Mouse (Mus musculus) pancreas, adult 10 weeks (tissue): Measurements from ENCODE around the gene Xpo4. TPM values are rescaled to one million over a fixed set of nuclear protein-coding genes. Genes with fewer than 3 reads are reported as not detected.

ENCODE experiments used
- polyA plus RNA-seq: library from polyadenylated mRNA; stranded (reverse); fragments of 350-450 nt; fragmentation: Illumina TruSeq; extraction: RNeasy Lipid Tissue Mini Kit (QIAGEN cat#74804); gene quantifications from one replicate; pipeline ENCODE4 v1.2.3, GENCODE M21; 2015; ENCODE audit warnings: low read depth, low replicate concordance; ENCODE audit not compliant: insufficient read depth

Gene Xpo4
- 2.2 TPM for polyA plus RNA-seq

GRCm38 (mm10) chr14:57664822-57665627, at the start of gene Xpo4:
Gene Xpo4, minus strand, starts transcription at chr14:57665430.

GRCm38 (mm10) chr14:57571155-57572133, 93.8 kb downstream of the Xpo4 start, which contains the start of gene Eef1akmt1:
Gene Eef1akmt1, minus strand, starts transcription at chr14:57571612.

Other genes with a start within 250 kb of the Xpo4 start
- 3.2 TPM for gene Ift88, start 241.4 kb downstream of the Xpo4 start, polyA plus RNA-seq
- 1.8 TPM for gene Il17d, start 140.7 kb downstream of the Xpo4 start, polyA plus RNA-seq
- gene Eef1akmt1, start 93.8 kb downstream of the Xpo4 start, polyA plus RNA-seq = 4.7 TPM
- gene Gm49361, start 80.7 kb upstream of the Xpo4 start, polyA plus RNA-seq = not detected
- 7.6 TPM for gene Lats2, start 93.0 kb upstream of the Xpo4 start, polyA plus RNA-seq
- gene Sap18, start 132.8 kb upstream of the Xpo4 start, polyA plus RNA-seq = 39.0 TPM
- not detected for gene Ska3, start 160.8 kb upstream of the Xpo4 start, polyA plus RNA-seq
- gene Mrpl57, start 160.8 kb upstream of the Xpo4 start, polyA plus RNA-seq = 12.5 TPM
- 4.4 TPM for gene Zdhhc20, start 224.8 kb upstream of the Xpo4 start, polyA plus RNA-seq